Mouse (Mus musculus): ENCODE results near the gene Apba2. TPM values are rescaled to one million over a fixed set of nuclear protein-coding genes. Genes with fewer than 3 reads are reported as not detected.

Gene Apba2
- polyA plus RNA-seq, 1 experiment from 2014 or later, result 1.9 TPM

DNA sequence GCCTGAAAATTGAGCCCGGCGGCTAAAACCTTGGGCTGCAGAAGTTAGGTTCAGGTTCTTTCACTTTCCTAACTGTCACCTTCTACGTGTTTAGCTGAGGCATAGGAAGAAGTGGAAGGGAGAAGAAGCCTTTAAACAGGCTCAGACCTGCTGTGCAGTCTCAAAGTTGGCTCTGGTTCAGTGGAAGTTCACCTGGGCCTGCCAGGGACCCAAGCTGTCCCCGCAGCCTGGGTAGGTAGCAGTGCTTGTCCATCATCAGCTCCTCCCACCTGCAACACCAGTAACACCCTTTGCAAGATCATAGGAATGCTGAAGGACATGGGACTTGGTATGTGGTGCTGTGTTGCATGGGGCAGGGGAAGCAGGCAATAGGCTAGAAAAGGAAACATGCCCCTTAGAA, 17.6 kb downstream of the Apba2 start:
- H3K4me3 ChIP-seq (ENCODE audit: low read length), result no peak overlapping the region
- H3K27ac ChIP-seq (ENCODE audit: low read length), result no peak overlapping the region
- H3K36me3 ChIP-seq (ENCODE audit: control insufficient read depth, insufficient read depth), result no peaks in the 10 kb centered on the region
- 0 out of 2 replicates have a peak, but pooled peaks cover 3% of the 10 kb centered on the region for H3K9me3 ChIP-seq (replicated peaks; ENCODE audit: control insufficient read depth, low read length)
- H3K27me3 ChIP-seq (ENCODE audit: control insufficient read depth, insufficient read depth, low read length), result no peaks in the 10 kb centered on the region
- H3K4me1 ChIP-seq (ENCODE audit: control insufficient read depth, insufficient read depth, low read length), result no peaks in the 10 kb centered on the region
- no peak overlapping the region for H3K9ac ChIP-seq (ENCODE audit: low read length)
- no peak for ATAC-seq (replicated peaks; ENCODE audit: extremely low read depth, insufficient read depth, low FRiP score)
- 77% methylated on average over 4 of the region's 4 CpGs for WGBS
- H3K4me2 ChIP-seq (ENCODE audit: low read depth, low read length), result no peak overlapping the region

DNA sequence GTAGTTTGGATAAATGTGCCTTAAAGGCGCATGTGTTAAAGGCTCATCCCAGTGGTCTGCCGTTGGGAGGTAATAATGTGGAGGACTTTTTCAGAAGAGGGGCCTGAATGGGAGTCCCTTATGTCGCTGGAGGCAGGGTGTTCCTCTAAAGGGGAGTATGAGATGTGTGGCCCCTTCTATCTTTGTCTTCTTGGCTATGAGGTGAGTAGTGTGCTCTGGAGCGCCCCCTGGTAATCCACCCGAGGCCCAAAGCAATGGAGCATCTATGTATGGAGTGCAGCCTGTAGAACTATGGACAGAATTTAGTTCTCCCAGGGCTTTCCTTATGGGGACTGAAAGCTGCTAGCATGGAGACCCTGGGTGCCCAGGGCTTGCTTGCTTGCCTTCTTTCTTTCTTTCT, 18.0 kb downstream of the Apba2 start:
- 0 out of 2 replicates have a peak, but pooled peaks cover 3% of the 10 kb centered on the region for H3K9me3 ChIP-seq (replicated peaks; ENCODE audit: control insufficient read depth, low read length)
- no peak overlapping the region for H3K4me3 ChIP-seq (ENCODE audit: low read length)
- H3K4me1 ChIP-seq (ENCODE audit: control insufficient read depth, insufficient read depth, low read length), result no peaks in the 10 kb centered on the region
- no peak overlapping the region for H3K27ac ChIP-seq (ENCODE audit: low read length)
- H3K4me2 ChIP-seq (ENCODE audit: low read depth, low read length), result no peak overlapping the region
- no peaks in the 10 kb centered on the region for H3K36me3 ChIP-seq (ENCODE audit: control insufficient read depth, insufficient read depth)
- 54% methylated on average over 5 of the region's 5 CpGs for WGBS
- H3K27me3 ChIP-seq (ENCODE audit: control insufficient read depth, insufficient read depth, low read length), result no peaks in the 10 kb centered on the region
- H3K9ac ChIP-seq (ENCODE audit: low read length), result no peak overlapping the region
- no peak for ATAC-seq (replicated peaks; ENCODE audit: extremely low read depth, insufficient read depth, low FRiP score)

DNA sequence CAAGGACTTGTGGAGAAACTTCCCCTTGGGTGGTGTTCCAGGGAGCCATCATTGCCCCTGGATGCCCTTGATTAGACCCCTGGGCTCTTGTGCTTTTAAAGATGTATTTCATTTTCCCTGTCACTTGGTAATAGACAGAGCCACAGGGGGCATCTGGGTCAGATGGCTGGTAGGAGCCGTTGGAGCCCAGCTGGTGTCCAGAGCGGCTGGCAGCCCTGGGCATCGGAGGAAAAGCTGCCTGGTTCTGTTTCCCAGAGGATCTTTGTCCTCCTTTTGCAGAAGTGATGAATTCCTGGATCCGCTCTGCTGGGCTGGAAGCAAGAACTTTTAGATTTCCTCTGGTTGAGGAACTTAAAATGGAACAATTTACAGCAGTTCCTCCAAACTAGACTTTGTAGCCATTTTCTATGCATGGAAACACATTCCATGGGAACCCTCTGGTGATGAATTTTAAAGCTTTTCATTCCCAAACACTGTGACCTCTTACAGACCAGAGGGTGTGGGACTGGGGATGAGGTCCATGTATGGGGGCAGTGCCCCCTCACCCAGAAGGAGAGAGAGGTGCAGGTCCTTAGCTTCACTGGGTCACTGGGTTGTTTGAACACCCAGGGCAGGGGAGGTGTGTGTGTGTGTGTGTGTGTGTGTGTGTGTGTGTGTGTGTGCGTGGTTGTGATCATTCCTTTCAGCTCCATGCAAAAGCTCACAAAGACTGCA, 20.3 kb downstream of the Apba2 start:
- Histone ChIP-seq H3K4me3 (ENCODE audit: low read length) (no peak overlapping the region), H3K9ac (ENCODE audit: low read length) (no peak overlapping the region), H3K9me3 (replicated peaks; ENCODE audit: control insufficient read depth, low read length) (0 out of 2 replicates have a peak, but pooled peaks cover 3% of the 10 kb centered on the region), H3K27ac (ENCODE audit: low read length) (no peak overlapping the region), H3K27me3 (ENCODE audit: control insufficient read depth, insufficient read depth, low read length) (no peaks in the 10 kb centered on the region), H3K36me3 (ENCODE audit: control insufficient read depth, insufficient read depth) (no peaks in the 10 kb centered on the region), H3K4me2 (ENCODE audit: low read depth, low read length) (no peak overlapping the region), H3K4me1 (ENCODE audit: control insufficient read depth, insufficient read depth, low read length) (no peaks in the 10 kb centered on the region)
- 77% methylated on average over 5 of the region's 5 CpGs for WGBS
- ATAC-seq (replicated peaks; ENCODE audit: extremely low read depth, insufficient read depth, low FRiP score), result no peak

DNA sequence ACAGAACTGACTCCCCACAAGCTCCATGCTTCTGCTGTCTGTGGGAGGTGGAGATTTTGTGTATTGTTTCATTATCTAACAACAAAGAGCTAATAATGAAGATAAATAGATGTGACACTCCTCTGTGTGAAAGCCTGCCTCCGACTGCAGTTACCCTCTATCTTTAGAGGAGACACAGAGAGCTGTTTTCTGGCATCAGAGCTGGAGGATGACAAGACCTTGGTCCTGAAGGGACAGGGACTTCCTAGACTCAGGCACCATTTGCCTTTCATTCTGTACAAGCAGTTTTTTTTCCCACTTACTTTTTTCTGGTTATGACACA, 20.9 kb downstream of the Apba2 start:
- no peak for ATAC-seq (replicated peaks; ENCODE audit: extremely low read depth, insufficient read depth, low FRiP score)
- no peaks in the 10 kb centered on the region for H3K4me1 ChIP-seq (ENCODE audit: control insufficient read depth, insufficient read depth, low read length)
- H3K36me3 ChIP-seq (ENCODE audit: control insufficient read depth, insufficient read depth), result no peaks in the 10 kb centered on the region
- H3K9ac ChIP-seq (ENCODE audit: low read length), result no peak overlapping the region
- no peak overlapping the region for H3K4me2 ChIP-seq (ENCODE audit: low read depth, low read length)
- no peak overlapping the region for H3K4me3 ChIP-seq (ENCODE audit: low read length)
- H3K27ac ChIP-seq (ENCODE audit: low read length), result no peak overlapping the region
- 0 out of 2 replicates have a peak, but pooled peaks cover 3% of the 10 kb centered on the region for H3K9me3 ChIP-seq (replicated peaks; ENCODE audit: control insufficient read depth, low read length)
- no peaks in the 10 kb centered on the region for H3K27me3 ChIP-seq (ENCODE audit: control insufficient read depth, insufficient read depth, low read length)
- WGBS, result 46% methylated on average over 1 of the region's 1 CpGs

DNA sequence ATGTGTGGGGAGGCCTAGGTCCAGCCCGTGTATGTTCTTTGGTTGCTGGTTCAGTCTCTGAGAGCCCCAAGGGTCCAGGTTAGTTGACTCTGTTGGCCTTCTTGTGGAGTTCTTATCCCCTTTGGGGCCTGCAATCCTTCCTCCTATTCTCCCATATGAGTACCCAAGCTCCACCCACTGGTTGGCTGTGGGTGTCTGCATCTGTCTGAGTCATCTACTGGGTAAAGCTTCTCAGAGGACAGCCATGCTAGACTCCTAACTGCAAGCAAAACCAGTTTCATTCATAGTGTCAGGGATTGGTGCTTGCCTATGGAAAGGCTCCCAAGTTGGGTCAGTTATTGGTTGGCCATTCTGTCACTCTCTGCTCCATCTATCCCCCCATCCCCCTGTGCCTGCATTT, 29.8 kb downstream of the Apba2 start:
- Histone ChIP-seq H3K4me3 (ENCODE audit: low read length) (no peak overlapping the region), H3K9me3 (replicated peaks; ENCODE audit: control insufficient read depth, low read length) (peaks cover 5% of the 10 kb centered on the region; the same call in 1 of the 2 replicates), H3K27ac (ENCODE audit: low read length) (no peak overlapping the region), H3K4me1 (ENCODE audit: control insufficient read depth, insufficient read depth, low read length) (no peaks in the 10 kb centered on the region), H3K27me3 (ENCODE audit: control insufficient read depth, insufficient read depth, low read length) (no peaks in the 10 kb centered on the region), H3K36me3 (ENCODE audit: control insufficient read depth, insufficient read depth) (no peaks in the 10 kb centered on the region), H3K9ac (ENCODE audit: low read length) (no peak overlapping the region), H3K4me2 (ENCODE audit: low read depth, low read length) (no peak overlapping the region)
- ATAC-seq (replicated peaks; ENCODE audit: extremely low read depth, insufficient read depth, low FRiP score), result no peak
- 95% methylated on average over 1 of the region's 1 CpGs for WGBS

DNA sequence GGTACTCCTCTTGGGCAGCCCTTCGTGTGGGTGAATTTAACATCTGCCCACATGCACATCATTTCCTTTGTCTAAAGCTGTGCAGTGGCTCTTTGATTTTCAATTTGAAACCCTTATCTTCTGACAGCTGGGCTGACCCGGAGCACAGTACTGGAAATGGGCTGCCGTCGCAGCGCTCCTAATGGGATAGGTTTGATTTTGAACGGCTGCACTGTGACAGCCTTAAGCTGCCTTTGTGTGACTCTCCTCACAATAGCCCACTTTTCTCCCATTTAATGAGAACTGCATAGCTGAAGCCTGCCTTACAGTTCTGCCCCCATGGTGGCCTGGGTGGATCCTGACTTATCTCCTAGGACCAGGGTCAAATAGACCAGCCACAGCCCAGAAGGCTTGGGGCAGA, 31.9 kb downstream of the Apba2 start:
- WGBS, result 75% methylated on average over 6 of the region's 6 CpGs
- no peak for ATAC-seq (replicated peaks; ENCODE audit: extremely low read depth, insufficient read depth, low FRiP score)
- Histone ChIP-seq H3K4me1 (ENCODE audit: control insufficient read depth, insufficient read depth, low read length) (no peaks in the 10 kb centered on the region), H3K27ac (ENCODE audit: low read length) (no peak overlapping the region), H3K9ac (ENCODE audit: low read length) (no peak overlapping the region), H3K27me3 (ENCODE audit: control insufficient read depth, insufficient read depth, low read length) (no peaks in the 10 kb centered on the region), H3K4me3 (ENCODE audit: low read length) (no peak overlapping the region), H3K4me2 (ENCODE audit: low read depth, low read length) (no peak overlapping the region), H3K9me3 (replicated peaks; ENCODE audit: control insufficient read depth, low read length) (peaks cover 5% of the 10 kb centered on the region; the same call in 1 of the 2 replicates), H3K36me3 (ENCODE audit: control insufficient read depth, insufficient read depth) (no peaks in the 10 kb centered on the region)

DNA sequence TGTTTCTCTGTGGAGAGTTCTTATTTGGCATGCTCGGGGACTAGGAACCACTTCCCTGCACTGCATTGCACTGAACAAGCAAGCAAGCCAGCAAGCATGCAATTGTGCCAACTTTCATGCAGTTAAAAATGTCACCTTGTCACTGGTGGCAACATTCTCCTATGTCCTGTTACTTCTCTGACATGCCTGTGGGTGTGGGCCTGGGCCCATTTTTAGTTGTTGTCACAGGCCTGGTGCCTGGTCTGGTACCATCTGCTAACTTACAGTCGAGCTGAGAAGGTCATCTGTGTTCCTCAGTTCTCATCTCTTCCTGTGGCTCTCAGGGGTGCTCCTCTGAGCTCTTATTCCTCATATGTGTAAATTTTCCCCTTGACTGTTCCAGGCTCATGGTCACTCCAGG, 33.8 kb downstream of the Apba2 start:
- Histone ChIP-seq H3K9ac (ENCODE audit: low read length) (no peak overlapping the region), H3K36me3 (ENCODE audit: control insufficient read depth, insufficient read depth) (no peaks in the 10 kb centered on the region), H3K4me2 (ENCODE audit: low read depth, low read length) (no peak overlapping the region), H3K27ac (ENCODE audit: low read length) (no peak overlapping the region), H3K4me1 (ENCODE audit: control insufficient read depth, insufficient read depth, low read length) (no peaks in the 10 kb centered on the region), H3K4me3 (ENCODE audit: low read length) (no peak overlapping the region), H3K27me3 (ENCODE audit: control insufficient read depth, insufficient read depth, low read length) (no peaks in the 10 kb centered on the region), H3K9me3 (replicated peaks; ENCODE audit: control insufficient read depth, low read length) (no peaks in the 10 kb centered on the region)
- ATAC-seq (replicated peaks; ENCODE audit: extremely low read depth, insufficient read depth, low FRiP score), result no peak
- WGBS, result 62% methylated on average over 2 of the region's 2 CpGs

DNA sequence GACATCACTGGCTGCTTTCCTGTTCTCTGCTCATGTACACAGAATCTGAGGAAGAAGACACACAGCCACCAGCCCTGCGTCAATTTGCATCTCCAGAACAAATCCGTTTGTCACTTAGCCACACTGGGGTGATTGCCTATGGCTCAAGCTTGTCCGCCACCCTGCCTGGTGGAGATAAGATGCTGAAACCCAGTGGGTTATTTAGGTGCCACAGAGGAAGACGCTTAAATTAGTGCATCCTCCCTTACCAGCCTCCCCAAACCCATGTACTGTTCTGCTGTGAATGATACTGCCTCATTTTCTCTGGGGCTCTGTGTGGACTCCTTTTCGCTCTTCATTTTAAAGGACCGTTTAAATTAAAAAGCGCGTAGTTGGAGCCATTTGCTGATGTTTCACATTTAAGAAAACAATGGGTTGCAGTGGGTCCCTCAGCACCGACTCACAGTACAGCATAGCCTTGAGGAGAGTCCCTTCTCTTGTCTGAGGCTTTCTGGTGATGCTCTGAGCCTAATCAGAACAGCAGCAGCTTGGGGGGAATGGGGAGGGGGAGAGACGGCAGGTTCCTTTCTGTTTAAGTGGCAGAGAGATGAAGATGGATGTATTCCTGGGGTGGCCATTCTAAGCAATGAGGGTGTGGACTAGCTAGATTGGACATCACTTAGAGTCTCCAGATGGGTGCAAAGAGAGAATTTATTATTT, 38.1 kb downstream of the Apba2 start:
- Histone ChIP-seq H3K36me3 (ENCODE audit: control insufficient read depth, insufficient read depth) (no peaks in the 10 kb centered on the region), H3K27ac (ENCODE audit: low read length) (no peak overlapping the region), H3K4me3 (ENCODE audit: low read length) (no peak overlapping the region), H3K4me2 (ENCODE audit: low read depth, low read length) (no peak overlapping the region), H3K4me1 (ENCODE audit: control insufficient read depth, insufficient read depth, low read length) (no peaks in the 10 kb centered on the region), H3K9ac (ENCODE audit: low read length) (no peak overlapping the region), H3K9me3 (replicated peaks; ENCODE audit: control insufficient read depth, low read length) (no peaks in the 10 kb centered on the region), H3K27me3 (ENCODE audit: control insufficient read depth, insufficient read depth, low read length) (no peaks in the 10 kb centered on the region)
- WGBS, result 45% methylated on average over 10 of the region's 10 CpGs
- ATAC-seq (replicated peaks; ENCODE audit: extremely low read depth, insufficient read depth, low FRiP score), result no peak

DNA sequence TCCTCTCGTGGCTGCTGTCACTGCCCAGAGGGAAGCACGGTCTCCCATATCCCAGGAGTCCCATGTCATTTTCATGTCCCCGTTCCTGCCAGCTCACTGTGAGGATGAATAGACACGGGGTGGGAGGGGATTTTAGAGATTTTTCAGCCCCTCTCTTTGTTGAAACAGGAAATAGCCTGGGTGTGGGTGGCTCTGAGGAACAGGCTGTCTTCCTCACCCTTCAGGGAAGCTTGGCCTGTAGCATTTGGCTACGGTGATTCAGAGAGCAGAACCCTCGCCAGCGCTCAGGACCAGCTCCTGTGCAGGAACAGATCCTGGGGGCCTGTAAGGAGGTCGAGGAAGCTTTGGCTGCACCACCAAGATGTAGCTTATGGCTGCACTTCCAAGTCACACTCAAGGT, 45.3 kb downstream of the Apba2 start:
- no peak overlapping the region for H3K4me2 ChIP-seq (ENCODE audit: low read depth, low read length)
- H3K4me1 ChIP-seq (ENCODE audit: control insufficient read depth, insufficient read depth, low read length), result no peaks in the 10 kb centered on the region
- no peak overlapping the region for H3K4me3 ChIP-seq (ENCODE audit: low read length)
- H3K36me3 ChIP-seq (ENCODE audit: control insufficient read depth, insufficient read depth), result no peaks in the 10 kb centered on the region
- H3K27me3 ChIP-seq (ENCODE audit: control insufficient read depth, insufficient read depth, low read length), result no peaks in the 10 kb centered on the region
- H3K27ac ChIP-seq (ENCODE audit: low read length), result no peak overlapping the region
- no peaks in the 10 kb centered on the region for H3K9me3 ChIP-seq (replicated peaks; ENCODE audit: control insufficient read depth, low read length)
- WGBS, result 54% methylated on average over 8 of the region's 8 CpGs
- no peak overlapping the region for H3K9ac ChIP-seq (ENCODE audit: low read length)
- no peak for ATAC-seq (replicated peaks; ENCODE audit: extremely low read depth, insufficient read depth, low FRiP score)
